Mouse (Mus musculus): ENCODE measurements around the gene Ahnak. TPM values are rescaled to one million over a fixed set of nuclear protein-coding genes. Genes with fewer than 3 reads are reported as not detected.
A peak's percentile ranks its signal among the peaks of the same experiment; 100 is the strongest.

Gene Ahnak
- polyA plus RNA-seq, 1 experiment from 2014 or later: 3.5 TPM

DNA sequence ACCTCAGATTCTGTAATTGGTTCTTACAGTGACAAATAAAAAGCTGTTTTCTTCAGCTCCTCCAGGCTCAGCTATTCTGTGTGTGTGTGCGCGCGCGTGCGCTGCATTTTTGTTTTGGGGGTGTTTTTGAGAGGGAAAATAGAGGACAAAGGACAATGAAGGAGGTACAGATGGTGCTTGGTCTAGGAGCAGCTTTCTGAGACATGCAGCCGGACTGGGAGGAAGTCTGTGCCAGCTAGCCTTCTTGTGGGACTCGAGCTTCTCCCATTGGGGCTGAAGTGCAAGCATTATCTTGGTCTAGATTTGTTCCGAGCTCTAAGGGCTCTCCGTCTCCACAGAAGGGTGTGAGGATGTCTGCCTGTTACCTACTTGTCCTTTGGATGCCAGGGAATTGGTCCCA lies 36.8 kb upstream of the Ahnak start:
- WGBS (ENCODE audit: insufficient replicate concordance): 88% methylated on average over 9 of the region's 9 CpGs
- Histone ChIP-seq H3K4me3 (ENCODE audit: low read depth, low read length) (no peak overlapping the region), H3K27me3 (ENCODE audit: insufficient read depth, low read length) (no peaks in the 10 kb centered on the region), H3K27ac (ENCODE audit: low read depth) (no peak overlapping the region), H3K4me1 (ENCODE audit: insufficient read depth) (peaks cover 17% of the 10 kb centered on the region), H3K9me3 (ENCODE audit: low read length) (no peaks in the 10 kb centered on the region), H3K36me3 (replicated peaks; ENCODE audit: insufficient read depth, low read length) (peaks cover 59% of the 10 kb centered on the region), H3K4me2 (ENCODE audit: low read depth, low read length) (peak overlapping the region; percentile 89), H3K9ac (replicated peaks) (0 out of 2 replicates have a peak overlapping the region, but pooled peaks have one; percentile 16)
- ATAC-seq (no peak), DNase-seq (no peak)
- TF ChIP-seq EP300 (IDR thresholded peaks at IDR 0.05; ENCODE audit: low read depth) (no peak), CTCF (IDR thresholded peaks at IDR 0.05; ENCODE audit: low read depth) (no peak)

DNA sequence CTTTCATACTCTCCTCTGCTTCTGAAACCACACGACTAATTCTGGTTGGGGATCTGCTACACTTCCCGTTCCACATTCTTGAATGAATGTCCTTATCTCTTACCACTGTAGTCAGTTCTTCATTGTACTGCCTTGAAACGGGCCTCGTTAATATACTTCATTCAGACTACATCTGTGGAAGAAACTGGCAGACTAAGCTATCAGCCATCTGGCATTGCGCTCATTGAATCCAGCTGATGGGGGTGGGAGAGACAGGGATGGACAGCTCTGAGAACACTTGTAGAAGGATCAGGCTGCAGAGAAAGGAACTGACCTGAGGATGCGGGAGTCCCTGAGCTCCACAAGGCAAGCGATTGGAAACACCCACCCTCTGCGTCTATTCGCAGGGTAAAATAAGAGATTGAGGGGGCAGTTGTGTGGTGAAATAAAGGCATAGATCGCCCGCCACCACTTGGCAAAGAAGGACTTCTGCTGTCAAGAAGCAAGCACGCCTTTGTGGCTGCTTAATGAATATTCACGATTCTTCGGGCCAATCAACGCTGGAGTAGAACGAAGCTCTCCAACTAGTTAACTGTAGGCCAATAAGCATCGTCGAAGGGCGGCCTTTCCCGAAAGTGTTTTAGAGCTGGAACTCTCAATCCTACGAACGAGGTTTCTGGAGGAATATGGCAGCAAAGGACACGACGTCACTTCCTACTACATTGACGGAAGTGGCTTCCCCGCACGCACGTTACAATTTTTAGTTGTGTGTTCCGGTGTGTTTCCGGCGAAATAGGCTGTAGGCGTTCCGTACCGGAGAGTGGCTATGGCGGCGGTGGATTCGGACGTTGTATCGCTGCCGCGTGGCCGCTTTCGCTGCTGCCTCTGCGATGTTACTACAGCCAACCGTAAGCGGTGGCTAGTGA lies 35.7 kb upstream of the Ahnak start, which contains the start of gene Tut1:
TSS of gene Tut1 (plus strand) at position 713 of the 905 bp plus-strand sequence.
- Histone ChIP-seq H3K4me3 (ENCODE audit: low read depth, low read length) (peak within 1 kb of the TSS; percentile 82), H3K9ac (replicated peaks) (peak within 1 kb of the TSS; percentile 78), H3K4me1 (ENCODE audit: insufficient read depth) (peaks cover 17% of the 10 kb centered on the region), H3K9me3 (ENCODE audit: low read length) (no peaks in the 10 kb centered on the region), H3K27me3 (ENCODE audit: insufficient read depth, low read length) (no peaks in the 10 kb centered on the region), H3K4me2 (ENCODE audit: low read depth, low read length) (peak within 1 kb of the TSS; percentile 89), H3K36me3 (replicated peaks; ENCODE audit: insufficient read depth, low read length) (peaks cover 54% of the 10 kb centered on the region), H3K27ac (ENCODE audit: low read depth) (peak within 1 kb of the TSS; percentile 79)
- ATAC-seq: peak; percentile 96
- 2% methylated on average over 46 of the region's 46 CpGs for WGBS (ENCODE audit: insufficient replicate concordance)
- TF ChIP-seq CTCF (IDR thresholded peaks at IDR 0.05; ENCODE audit: low read depth) (0 out of 2 replicates have a peak, but pooled peaks have one; percentile 19), EP300 (IDR thresholded peaks at IDR 0.05; ENCODE audit: low read depth) (peak; percentile 82)
- DNase-seq: peak; percentile 91

DNA sequence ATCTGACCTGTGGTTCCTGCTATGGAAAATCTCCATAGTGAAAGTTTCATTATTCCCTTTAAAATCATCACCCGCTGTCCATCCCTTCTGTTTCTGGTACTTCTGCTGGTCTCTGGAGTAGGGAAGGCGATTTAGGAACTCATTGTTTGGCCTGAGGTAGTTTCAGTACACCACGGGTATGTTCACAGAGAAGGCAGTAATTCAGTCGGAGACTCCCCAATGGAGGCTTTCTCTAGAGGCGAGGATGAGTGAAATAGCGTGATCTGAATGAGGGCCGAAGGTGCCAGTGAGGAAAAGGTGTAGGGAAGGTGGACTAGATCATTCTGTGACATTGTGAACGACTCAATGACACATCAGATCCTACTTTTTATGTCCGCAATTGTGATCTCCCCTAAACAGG lies 34.9 kb upstream of the Ahnak start:
- Histone ChIP-seq H3K36me3 (replicated peaks; ENCODE audit: insufficient read depth, low read length) (peaks cover 51% of the 10 kb centered on the region), H3K4me2 (ENCODE audit: low read depth, low read length) (peak overlapping the region; percentile 89), H3K27me3 (ENCODE audit: insufficient read depth, low read length) (no peaks in the 10 kb centered on the region), H3K27ac (ENCODE audit: low read depth) (peak overlapping the region; percentile 79), H3K4me3 (ENCODE audit: low read depth, low read length) (peak overlapping the region; percentile 82), H3K9me3 (ENCODE audit: low read length) (no peaks in the 10 kb centered on the region), H3K9ac (replicated peaks) (peak overlapping the region; percentile 78), H3K4me1 (ENCODE audit: insufficient read depth) (peaks cover 17% of the 10 kb centered on the region)
- TF ChIP-seq CTCF (IDR thresholded peaks at IDR 0.05; ENCODE audit: low read depth) (no peak), EP300 (IDR thresholded peaks at IDR 0.05; ENCODE audit: low read depth) (no peak)
- DNase-seq (no peak), ATAC-seq (no peak)
- WGBS (ENCODE audit: insufficient replicate concordance): 3% methylated on average over 9 of the region's 9 CpGs

- Histone ChIP-seq H3K4me3 (ENCODE audit: low read depth, low read length) (no peak overlapping the region), H3K4me1 (ENCODE audit: insufficient read depth) (peaks cover 6% of the 10 kb centered on the region), H3K4me2 (ENCODE audit: low read depth, low read length) (no peak overlapping the region), H3K27ac (ENCODE audit: low read depth) (no peak overlapping the region), H3K9ac (replicated peaks) (no peak overlapping the region), H3K27me3 (ENCODE audit: insufficient read depth, low read length) (no peaks in the 10 kb centered on the region), H3K9me3 (ENCODE audit: low read length) (no peaks in the 10 kb centered on the region), H3K36me3 (replicated peaks; ENCODE audit: insufficient read depth, low read length) (peaks cover 60% of the 10 kb centered on the region)
- TF ChIP-seq CTCF (IDR thresholded peaks at IDR 0.05; ENCODE audit: low read depth) (no peak), EP300 (IDR thresholded peaks at IDR 0.05; ENCODE audit: low read depth) (no peak)
- ATAC-seq: no peak
- 67% methylated on average over 2 of the region's 2 CpGs for WGBS (ENCODE audit: insufficient replicate concordance)
- no peak for DNase-seq
Observed at GRCm38 (mm10) chr19:8962256-8962655, 26.8 kb upstream of the Ahnak start.

- Histone ChIP-seq H3K36me3 (replicated peaks; ENCODE audit: insufficient read depth, low read length) (peaks cover 55% of the 10 kb centered on the region), H3K9me3 (ENCODE audit: low read length) (no peaks in the 10 kb centered on the region), H3K9ac (replicated peaks) (peak overlapping the region; percentile 32), H3K4me2 (ENCODE audit: low read depth, low read length) (no peak overlapping the region), H3K27ac (ENCODE audit: low read depth) (peak overlapping the region; percentile 96; the same call in 1 of the 2 replicates), H3K4me1 (ENCODE audit: insufficient read depth) (peaks cover 18% of the 10 kb centered on the region), H3K4me3 (ENCODE audit: low read depth, low read length) (no peak overlapping the region), H3K27me3 (ENCODE audit: insufficient read depth, low read length) (no peaks in the 10 kb centered on the region)
- DNase-seq (no peak), ATAC-seq (no peak)
- 89% methylated on average over 11 of the region's 11 CpGs for WGBS (ENCODE audit: insufficient replicate concordance)
- no peak for TF ChIP-seq EP300 (IDR thresholded peaks at IDR 0.05; ENCODE audit: low read depth)
- no peak for TF ChIP-seq CTCF (IDR thresholded peaks at IDR 0.05; ENCODE audit: low read depth)
Observed at GRCm38 (mm10) chr19:8965075-8965474, 24.0 kb upstream of the Ahnak start.

GRCm38 (mm10) chr19:8965771-8966170 lies 23.3 kb upstream of the Ahnak start:
- H3K9ac ChIP-seq (replicated peaks): peak overlapping the region; percentile 74
- H3K4me2 ChIP-seq (ENCODE audit: low read depth, low read length): peak overlapping the region; percentile 74
- H3K9me3 ChIP-seq (ENCODE audit: low read length): no peaks in the 10 kb centered on the region
- DNase-seq (no peak), ATAC-seq (no peak)
- H3K27ac ChIP-seq (ENCODE audit: low read depth): peak overlapping the region; percentile 96
- peak overlapping the region; percentile 62 for H3K4me3 ChIP-seq (ENCODE audit: low read depth, low read length)
- peaks cover 18% of the 10 kb centered on the region for H3K4me1 ChIP-seq (ENCODE audit: insufficient read depth)
- WGBS (ENCODE audit: insufficient replicate concordance): 61% methylated on average over 8 of the region's 8 CpGs
- peaks cover 62% of the 10 kb centered on the region for H3K36me3 ChIP-seq (replicated peaks; ENCODE audit: insufficient read depth, low read length)
- TF ChIP-seq CTCF (IDR thresholded peaks at IDR 0.05; ENCODE audit: low read depth) (no peak), EP300 (IDR thresholded peaks at IDR 0.05; ENCODE audit: low read depth) (no peak)
- no peaks in the 10 kb centered on the region for H3K27me3 ChIP-seq (ENCODE audit: insufficient read depth, low read length)
